Mouse (Mus musculus) intestine, postnatal 0 days (tissue): ENCODE results near the gene Nme6. TPM values are rescaled to one million over a fixed set of nuclear protein-coding genes. Genes with fewer than 3 reads are reported as not detected.

Source experiments
- ATAC-seq: fragments of 200-750 bp; cut with Nextera tagmentation; 2 replicates; pipeline ENCODE4 v1.8.0; 2017; ENCODE audit warnings: mild to moderate bottlenecking, moderate TSS enrichment, moderate library complexity
- H3K27ac ChIP-seq: fragments of 300-500 bp; sonication (generic); 2 replicates; pipeline ENCODE4 v1.5.1; 2014; ENCODE audit warnings: mild to moderate bottlenecking, low read depth, low read length, moderate library complexity
- H3K27me3 ChIP-seq: fragments of 300-500 bp; sonication (generic); replicated peaks from 2 replicates; pipeline ENCODE4 v1.6.1; 2014; ENCODE audit warnings: low read length, mixed read lengths; ENCODE audit not compliant: control insufficient read depth, insufficient read depth
- H3K36me3 ChIP-seq: fragments of 300-500 bp; sonication (generic); 2 replicates; pipeline ENCODE4 v1.6.1; 2014; ENCODE audit warnings: mild to moderate bottlenecking, moderate library complexity; ENCODE audit not compliant: control insufficient read depth, insufficient read depth
- H3K4me1 ChIP-seq: fragments of 300-500 bp; sonication (generic); replicated peaks from 2 replicates; pipeline ENCODE4 v1.6.1; 2014; ENCODE audit warnings: antibody characterized with exemption, low read length, mixed read lengths; ENCODE audit not compliant: control insufficient read depth, insufficient read depth
- H3K4me2 ChIP-seq: fragments of 300-500 bp; sonication (generic); replicated peaks from 2 replicates; pipeline ENCODE4 v1.6.1; 2014; ENCODE audit warnings: low read depth, mild to moderate bottlenecking, moderate library complexity
- H3K4me3 ChIP-seq: fragments of 300-500 bp; sonication (generic); 2 replicates; pipeline ENCODE4 v1.5.1; 2014; ENCODE audit warnings: low read depth, low read length
- H3K9ac ChIP-seq: fragments of 300-500 bp; sonication (generic); 2 replicates; pipeline ENCODE4 v1.6.1; 2014; ENCODE audit warnings: mild to moderate bottlenecking, low read depth, low read length
- H3K9me3 ChIP-seq: fragments of 300-500 bp; sonication (generic); 2 replicates; pipeline ENCODE4 v1.6.1; 2016; ENCODE audit warnings: mixed run types; ENCODE audit not compliant: control insufficient read depth
- CTCF ChIP-seq: sonication (generic); IDR thresholded peaks from 2 replicates; pipeline ENCODE4 v1.5.1; 2016; ENCODE audit warnings: low read depth, mild to moderate bottlenecking, control low read depth, antibody characterized with exemption, moderate library complexity
- WGBS: fragments of 180-500 bp; shearing (Covaris S2); extraction: QIAGEN DNeasy Blood & Tissue Kit; methylation state at CpG from one replicate; pipeline ENCODE4 v1.1.7; 2014; 5-methylcytosine and 5-hydroxymethylcytosine counted together
- polyA plus RNA-seq: library from polyadenylated mRNA; unstranded; fragments of >200 nt; fragmentation: Nextera tagmentation; extraction: Ambion mirVana; gene quantifications from 2 replicates; pipeline ENCODE4 v1.2.1, GENCODE M21; 2015

Nme6 gene
- polyA plus RNA-seq, 1 experiment from 2014 or later: 54.6 TPM

DNA sequence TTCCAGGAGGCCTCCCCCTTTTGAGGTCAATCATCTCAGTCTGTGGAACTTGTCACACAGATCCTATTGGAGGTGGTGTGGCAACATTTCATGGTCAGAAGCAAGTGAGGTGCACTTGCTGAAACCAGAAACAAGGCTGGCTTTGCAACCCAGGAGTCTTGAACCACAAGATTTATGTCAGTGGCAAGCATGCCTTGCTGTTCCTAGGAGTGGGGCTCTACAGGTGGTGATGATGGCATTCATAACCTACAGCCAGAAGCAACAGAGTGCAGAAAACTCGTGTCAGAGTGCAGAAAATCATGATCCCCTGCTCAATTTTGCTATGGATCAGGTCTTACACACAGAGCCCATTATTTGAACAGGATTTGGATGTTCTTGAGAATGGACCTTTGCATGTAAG, 26.3 kb upstream of the Nme6 start:
- no peak overlapping the region for H3K27ac ChIP-seq
- no peaks in the 10 kb centered on the region for H3K36me3 ChIP-seq
- no peak overlapping the region for H3K9ac ChIP-seq
- H3K4me3 ChIP-seq: no peak overlapping the region
- ATAC-seq: no peak
- no peaks in the 10 kb centered on the region for H3K4me1 ChIP-seq
- H3K4me2 ChIP-seq: no peak overlapping the region
- no peaks in the 10 kb centered on the region for H3K27me3 ChIP-seq
- no peaks in the 10 kb centered on the region for H3K9me3 ChIP-seq
- no peak for TF ChIP-seq CTCF
- 54% methylated on average over 1 of the region's 1 CpGs for WGBS

GRCm38 (mm10) chr9:109806695-109807293, 25.8 kb upstream of the Nme6 start:
- H3K4me1 ChIP-seq: no peaks in the 10 kb centered on the region
- H3K9ac ChIP-seq: no peak overlapping the region
- no peak for TF ChIP-seq CTCF
- no peaks in the 10 kb centered on the region for H3K27me3 ChIP-seq
- no peaks in the 10 kb centered on the region for H3K9me3 ChIP-seq
- no peak overlapping the region for H3K4me3 ChIP-seq
- no peak overlapping the region for H3K4me2 ChIP-seq
- 68% methylated on average over 2 of the region's 2 CpGs for WGBS
- H3K27ac ChIP-seq: no peak overlapping the region
- ATAC-seq: no peak
- no peaks in the 10 kb centered on the region for H3K36me3 ChIP-seq

GRCm38 (mm10) chr9:109807898-109808297, 24.7 kb upstream of the Nme6 start:
- no peak overlapping the region for H3K9ac ChIP-seq
- no peaks in the 10 kb centered on the region for H3K4me1 ChIP-seq
- no peak overlapping the region for H3K27ac ChIP-seq
- no peak for TF ChIP-seq CTCF
- no peaks in the 10 kb centered on the region for H3K27me3 ChIP-seq
- ATAC-seq: no peak
- no peaks in the 10 kb centered on the region for H3K36me3 ChIP-seq
- no peak overlapping the region for H3K4me2 ChIP-seq
- 33% methylated on average over 3 of the region's 3 CpGs for WGBS
- no peaks in the 10 kb centered on the region for H3K9me3 ChIP-seq
- H3K4me3 ChIP-seq: no peak overlapping the region

DNA sequence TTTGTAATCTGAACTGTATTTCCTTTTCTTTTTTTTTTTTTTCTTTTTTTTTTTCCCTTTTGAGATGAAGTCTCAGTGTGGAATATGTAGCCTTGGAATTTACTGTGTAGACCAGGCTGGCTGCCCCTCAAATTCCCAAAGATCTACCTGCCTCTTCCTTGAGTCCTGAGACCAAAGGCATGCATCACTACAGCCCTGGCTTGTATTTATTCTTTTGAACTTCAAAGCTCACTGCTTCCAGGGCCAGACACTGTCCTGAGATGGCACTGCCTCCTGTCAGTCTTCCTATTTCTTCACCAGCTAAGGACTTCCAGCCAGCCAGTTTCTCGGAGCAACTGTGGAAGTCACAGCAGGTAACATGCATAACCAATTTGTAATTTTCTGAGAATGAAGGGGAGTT, 20.6 kb upstream of the Nme6 start, which contains the start of gene Spink8:
Gene Spink8 (plus strand): TSS at position 301 of the 400 bp plus-strand sequence.
- Histone ChIP-seq H3K9me3 (no peaks in the 10 kb centered on the region), H3K4me1 (no peaks in the 10 kb centered on the region), H3K9ac (no peak within 1 kb of the TSS), H3K27ac (no peak within 1 kb of the TSS), H3K4me2 (no peak within 1 kb of the TSS), H3K4me3 (no peak within 1 kb of the TSS), H3K36me3 (no peaks in the 10 kb centered on the region), H3K27me3 (no peaks in the 10 kb centered on the region)
- WGBS: 65% methylated on average over 1 of the region's 1 CpGs
- ATAC-seq: no peak
- no peak for TF ChIP-seq CTCF

- H3K4me1 ChIP-seq: no peaks in the 10 kb centered on the region
- no peaks in the 10 kb centered on the region for H3K27me3 ChIP-seq
- 55% methylated on average over 7 of the region's 7 CpGs for WGBS
- no peak for ATAC-seq
- no peak for TF ChIP-seq CTCF
- no peak overlapping the region for H3K4me2 ChIP-seq
- H3K36me3 ChIP-seq: no peaks in the 10 kb centered on the region
- no peak overlapping the region for H3K4me3 ChIP-seq
- no peak overlapping the region for H3K27ac ChIP-seq
- H3K9ac ChIP-seq: no peak overlapping the region
- H3K9me3 ChIP-seq: no peaks in the 10 kb centered on the region
Observed at GRCm38 (mm10) chr9:109813424-109813823, 19.1 kb upstream of the Nme6 start.

DNA sequence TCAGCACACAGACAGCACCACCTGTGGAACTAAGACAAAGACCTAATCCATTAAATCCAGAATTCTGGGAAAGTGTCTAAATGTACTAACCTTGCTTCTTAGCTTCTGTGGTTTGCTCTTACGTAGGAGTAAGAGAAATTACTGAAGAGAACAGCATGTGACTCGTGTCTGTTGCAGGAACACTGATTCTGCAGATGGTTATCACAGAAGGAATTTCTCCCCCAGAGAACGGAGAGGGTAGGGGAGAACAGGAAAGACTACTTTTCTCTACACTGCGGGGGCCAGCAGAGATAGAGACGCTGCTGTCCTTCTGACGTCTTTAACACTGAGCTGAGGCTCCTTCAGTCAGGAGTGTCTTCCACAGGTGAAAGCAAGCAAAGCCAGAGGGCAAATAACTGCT, 16.2 kb upstream of the Nme6 start:
- Histone ChIP-seq H3K27ac (no peak overlapping the region), H3K4me3 (no peak overlapping the region), H3K9me3 (no peaks in the 10 kb centered on the region), H3K4me1 (no peaks in the 10 kb centered on the region), H3K36me3 (no peaks in the 10 kb centered on the region), H3K27me3 (no peaks in the 10 kb centered on the region), H3K9ac (no peak overlapping the region), H3K4me2 (no peak overlapping the region)
- no peak for ATAC-seq
- 25% methylated on average over 6 of the region's 6 CpGs for WGBS
- TF ChIP-seq CTCF: no peak

DNA sequence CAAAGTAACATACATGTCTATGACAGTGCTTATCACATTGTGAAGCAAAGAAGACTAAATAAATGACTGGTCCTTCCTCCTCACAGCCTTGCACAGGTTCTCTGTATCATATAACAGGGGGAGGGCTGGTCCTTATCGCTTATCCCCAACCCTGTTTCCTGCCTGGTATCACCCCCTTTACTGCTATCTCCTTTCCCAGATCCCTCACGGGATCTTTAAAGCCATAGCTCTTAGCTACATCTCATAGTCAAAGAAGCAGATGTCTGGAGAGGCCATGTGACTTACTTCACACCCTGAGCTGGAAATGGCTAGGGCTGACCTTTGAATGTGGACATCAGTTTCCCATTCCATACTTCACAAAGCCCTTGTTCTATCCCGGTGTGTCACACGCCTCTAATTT, 6.8 kb upstream of the Nme6 start:
- TF ChIP-seq CTCF: no peak
- Histone ChIP-seq H3K9me3 (no peaks in the 10 kb centered on the region), H3K36me3 (no peaks in the 10 kb centered on the region), H3K4me2 (no peak overlapping the region), H3K4me1 (no peaks in the 10 kb centered on the region), H3K27me3 (no peaks in the 10 kb centered on the region), H3K4me3 (no peak overlapping the region), H3K27ac (no peak overlapping the region), H3K9ac (no peak overlapping the region)
- no peak for ATAC-seq
- WGBS: 55% methylated on average over 4 of the region's 4 CpGs
